In the genomic region with DNA sequence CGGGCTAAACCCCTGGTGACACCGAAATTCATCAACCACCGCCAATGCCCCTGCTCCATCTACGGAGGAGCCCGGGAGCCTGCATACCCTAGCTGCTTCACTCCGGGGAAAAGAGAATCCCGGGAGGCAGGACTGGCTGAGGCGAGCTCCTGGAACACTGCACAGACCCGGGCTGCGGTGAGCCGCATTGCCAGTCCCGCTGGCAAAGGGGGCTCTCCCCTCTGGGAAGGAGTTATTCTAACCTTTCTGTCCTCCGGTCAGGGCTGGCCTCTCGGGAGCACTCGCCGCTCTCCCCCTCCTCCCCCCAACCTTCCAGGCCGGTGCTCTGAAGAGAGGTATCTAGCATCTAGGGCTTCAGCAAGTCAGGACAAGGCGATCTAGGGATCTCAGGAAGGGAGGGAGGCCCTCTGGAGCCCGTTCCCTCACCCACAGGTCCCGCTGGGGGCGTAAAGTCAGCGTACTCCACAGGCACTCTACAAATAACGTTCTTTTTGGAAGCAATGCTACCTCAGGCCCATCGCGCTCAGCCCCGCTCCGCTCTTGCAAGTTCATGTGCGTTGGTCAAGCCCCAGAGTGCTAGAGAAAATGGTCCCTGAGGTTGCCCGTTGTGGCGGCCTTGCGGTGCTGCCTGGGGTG, we compare ENCODE assay signal across 12 mouse cellular contexts. TPM values are rescaled to one million over a fixed set of nuclear protein-coding genes. Genes with fewer than 3 reads are reported as not detected.
DNase-seq lines count a peak whose midpoint lies in the region; ATAC-seq lines count a peak whose summit lies in the region.
"Had no signal": no experiment of that assay in that cellular context is flagged by ENCODE, and none has a peak within 500 bp of the region (broad histone marks: within the 10 kb centered on the region; RNA-seq: fewer than 3 reads in every experiment).

No protein-coding gene starts in this region.

- WGBS in heart, embryonic 12.5 days = 2% methylated on average over 31 of the region's 31 CpGs
- under 1% methylated on average over 31 of the region's 31 CpGs for WGBS in forebrain, embryonic 12.5 days
- under 1% methylated on average over 31 of the region's 31 CpGs for WGBS in midbrain, embryonic 10.5 days

- ATAC-seq in heart, embryonic 12.5 days (ENCODE audit: insufficient number of reproducible peaks, low FRiP score) = no peak
- ATAC-seq in forebrain, embryonic 12.5 days (ENCODE audit: low FRiP score) = peak; percentile 30; the same call in 1 of the 2 replicates

- H3K9me3 ChIP-seq in heart, embryonic 12.5 days (replicated peaks) = no peaks in the 10 kb centered on the region
- no peaks in the 10 kb centered on the region for H3K9me3 ChIP-seq in forebrain, embryonic 12.5 days
- no peaks in the 10 kb centered on the region for H3K9me3 ChIP-seq in midbrain, embryonic 10.5 days (replicated peaks)

- no peaks in the 10 kb centered on the region for H3K36me3 ChIP-seq in heart, embryonic 12.5 days
- H3K36me3 ChIP-seq in forebrain, embryonic 12.5 days (replicated peaks) = no peaks in the 10 kb centered on the region
- no peaks in the 10 kb centered on the region for H3K36me3 ChIP-seq in midbrain, embryonic 10.5 days

- no peak for DNase-seq in heart, adult 8-10 months (ENCODE audit: low spot score)
- peak; percentile 74 for DNase-seq in ES-CJ7 (ENCODE audit: low read depth, low spot score)
- DNase-seq in midbrain, embryonic 10.5 days (ENCODE audit: low spot score) = peak; percentile 69
- DNase-seq in right cerebral cortex, adult 18-20 months = no peak
- DNase-seq in layer of hippocampus, postnatal 36 days = no peak
- DNase-seq in spleen, postnatal 4 days (ENCODE audit: low spot score in 2 of 2) = no peak
- DNase-seq: cerebellum, postnatal 14 days; spleen, adult 18-20 months had no signal

- H3K4me3 ChIP-seq in heart, embryonic 12.5 days = peak overlapping the region; percentile 2; the same call in 1 of the 2 replicates
- H3K4me3 ChIP-seq in forebrain, embryonic 12.5 days (replicated peaks) = peak overlapping the region; percentile 23
- peak overlapping the region; percentile 48 for H3K4me3 ChIP-seq in midbrain, embryonic 10.5 days

- H3K4me2 ChIP-seq in heart, embryonic 12.5 days = peak overlapping the region; percentile 12; the same call in 1 of the 2 replicates
- peak overlapping the region; percentile 40 for H3K4me2 ChIP-seq in forebrain, embryonic 12.5 days

- peaks cover 93% of the 10 kb centered on the region for H3K27me3 ChIP-seq in heart, embryonic 12.5 days (replicated peaks)
- peaks cover 99% of the 10 kb centered on the region for H3K27me3 ChIP-seq in forebrain, embryonic 12.5 days
- peaks cover 100% of the 10 kb centered on the region for H3K27me3 ChIP-seq in midbrain, embryonic 10.5 days (ENCODE audit: low read depth, poor library complexity, severe bottlenecking)

- H3K27ac ChIP-seq in heart, embryonic 12.5 days (ENCODE audit: poor library complexity, severe bottlenecking) = no peak overlapping the region
- no peak overlapping the region for H3K27ac ChIP-seq in forebrain, embryonic 12.5 days
- H3K27ac ChIP-seq in midbrain, embryonic 10.5 days (replicated peaks) = peak overlapping the region; percentile 83

- H3K9ac ChIP-seq in heart, embryonic 12.5 days = no peak overlapping the region
- 0 out of 2 replicates have a peak overlapping the region, but pooled peaks have one; percentile 8 for H3K9ac ChIP-seq in forebrain, embryonic 12.5 days

- peaks cover 17% of the 10 kb centered on the region for H3K4me1 ChIP-seq in heart, embryonic 12.5 days (replicated peaks)
- peaks cover 37% of the 10 kb centered on the region for H3K4me1 ChIP-seq in forebrain, embryonic 12.5 days
- H3K4me1 ChIP-seq in midbrain, embryonic 10.5 days = peaks cover 96% of the 10 kb centered on the region

RNA-seq across cellular contexts. Expression of a gene that starts 8.5 kb away (rescaled TPM):
- polyA plus RNA-seq in heart, embryonic 12.5 days (2016; fragmentation: Nextera tagmentation; extraction: Ambion mirVana) = 0.04 and 0.06 TPM in 2 replicates
- total RNA-seq in heart, adult 8-10 months (2022) = under 1 TPM; 0.09 to 0.41 (median 0.10) TPM
- 0.84 and 0.91 TPM in 2 replicates for polyA plus RNA-seq in forebrain, embryonic 12.5 days (2016; fragmentation: Nextera tagmentation; extraction: Ambion mirVana)
- polyA plus RNA-seq in midbrain, embryonic 10.5 days (2016; fragmentation: Nextera tagmentation; extraction: Ambion mirVana) = 2.7 and 3.1 TPM in 2 replicates
- under 1 TPM; 0.07 to 0.18 TPM for total RNA-seq in layer of hippocampus, postnatal 36 days (2021)
- polyA plus RNA-seq: C2C12; gonadal fat pad, adult 2 months had no signal

Comparison
In these comparisons a context has a peak if more than half of its experiments do, and no peak if none do; other contexts are left out.
1. DNase-seq: peak in ES-CJ7 (single experiment) and midbrain, embryonic 10.5 days (single experiment); none in heart, adult 8-10 months (single experiment), right cerebral cortex, adult 18-20 months (single experiment), layer of hippocampus, postnatal 36 days (0 of 2) and spleen, postnatal 4 days (0 of 2).
2. Peak in every context shown above with its lines, with median percentiles within 50 percentile points of each other: H3K4me3 ChIP-seq.